Mouse (Mus musculus) heart, adult 10 weeks (tissue): ENCODE results near the gene Slc5a11. TPM values are rescaled to one million over a fixed set of nuclear protein-coding genes. Genes with fewer than 3 reads are reported as not detected.

ENCODE experiments used
- polyA plus RNA-seq: library from polyadenylated mRNA; stranded (reverse); fragments of 350-450 nt; fragmentation: Illumina TruSeq; extraction: RNeasy Lipid Tissue Mini Kit (QIAGEN cat#74804); gene quantifications from one replicate; pipeline ENCODE4 v1.2.3, GENCODE M21; 2014; ENCODE audit warnings: low read depth, low replicate concordance

Gene Slc5a11
- not detected for polyA plus RNA-seq

GRCm38 (mm10) chr7:123214365-123215075 is at the start of gene Slc5a11:
Gene Slc5a11 (plus strand): TSS chr7:123214780.

Other genes with a start within 250 kb of the Slc5a11 start
- 35.5 TPM for gene Rbbp6, start 249.1 kb upstream of the Slc5a11 start, polyA plus RNA-seq
- gene Tnrc6a, start 90.9 kb upstream of the Slc5a11 start, polyA plus RNA-seq = 32.8 TPM
- 29.8 TPM for gene Lcmt1, start 155.0 kb downstream of the Slc5a11 start, polyA plus RNA-seq
- gene Arhgap17, start 155.1 kb downstream of the Slc5a11 start, polyA plus RNA-seq = 12.7 TPM
- gene Aqp8, start 247.5 kb downstream of the Slc5a11 start, polyA plus RNA-seq = 2.6 TPM